Mouse (Mus musculus) gonadal fat pad, adult 2 months (tissue): ENCODE data around the gene Vmn1r114. TPM values are rescaled to one million over a fixed set of nuclear protein-coding genes. Genes with fewer than 3 reads are reported as not detected.
"Not testable (repeated sequence)": the region's sequence is repeated elsewhere in the genome, so short reads cannot be mapped to it uniquely, and the experiment has no call there.

Experiments
- DNase-seq: peaks from one replicate; pipeline ENCODE4 v3.0.0-alpha.2; 2012; ENCODE audit warnings: low read depth
- polyA plus RNA-seq: library from polyadenylated mRNA; depleted of rRNA; stranded (reverse); fragments of >200 nt; gene quantifications from 2 replicates; pipeline ENCODE4 v1.2.3, GENCODE M21; 2012; rRNA removed

Gene Vmn1r114
- not detected in 2 replicates for polyA plus RNA-seq

- DNase-seq, result not testable (repeated sequence)
These were observed at the start of gene Vmn1r114 for GRCm38 (mm10) chr7:20812086-20812485. Gene Vmn1r114, minus strand, starts transcription at chr7:20812186.

DNA sequence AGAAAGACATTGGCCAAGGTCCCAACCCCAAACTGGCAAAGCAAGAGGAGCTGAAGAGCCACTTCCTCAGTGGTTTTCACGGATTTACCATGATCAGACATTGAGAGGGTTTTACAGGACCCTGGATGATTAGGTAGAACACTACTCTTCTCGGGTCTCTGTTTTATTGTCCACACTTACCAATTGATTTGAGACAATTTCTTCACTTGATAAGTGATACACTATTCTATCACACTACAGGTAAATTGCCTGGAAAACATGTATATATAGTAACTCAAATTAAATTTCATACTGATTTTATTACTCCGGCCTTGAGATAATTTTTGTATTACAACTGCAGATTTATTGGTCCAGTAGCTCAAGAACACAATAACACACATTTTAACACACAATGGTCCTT is 32.9 kb upstream of the Vmn1r114 start, which contains the start of gene Vmn1r115:
Gene Vmn1r115 (minus strand): TSS at position 101 of the 400 bp plus-strand sequence.
- DNase-seq, result not testable (repeated sequence)

GRCm38 (mm10) chr7:20786985-20787384 is 25.0 kb downstream of the Vmn1r114 start, which contains the start of gene Vmn1r113:
Gene Vmn1r113, plus strand, starts transcription at chr7:20787285.
- not testable (repeated sequence) for DNase-seq

DNA sequence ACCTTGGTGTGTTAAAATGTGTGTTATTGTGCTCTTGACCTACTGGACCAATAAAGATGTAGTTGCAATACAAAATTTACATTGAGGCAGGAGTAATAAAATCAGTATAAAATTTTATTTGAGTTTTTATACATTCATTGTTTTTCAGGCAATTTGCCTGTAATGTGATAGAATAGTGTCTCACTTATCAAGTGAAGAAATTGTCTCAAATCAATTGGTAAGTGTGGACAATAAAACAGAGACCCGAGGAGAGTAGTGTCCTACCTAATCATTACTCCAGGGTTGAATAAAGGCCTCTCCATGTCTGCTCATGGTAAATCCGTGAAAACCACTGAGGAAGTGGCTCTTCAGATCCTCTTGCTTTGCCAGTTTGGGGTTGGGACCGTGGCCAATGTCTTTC is 41.1 kb downstream of the Vmn1r114 start, which contains the start of gene Vmn1r112:
Gene Vmn1r112 (plus strand): TSS at position 301 of the 400 bp plus-strand sequence.
- DNase-seq, result not testable (repeated sequence)

Other genes starting within 250 kb of the Vmn1r114 start
- gene Gm4141, start 235.9 kb downstream of the Vmn1r114 start, polyA plus RNA-seq, result not detected in 2 replicates
- gene Gm4513, start 213.2 kb downstream of the Vmn1r114 start, polyA plus RNA-seq, result not detected in 2 replicates
- not detected in 2 replicates for gene Vmn1r107, start 143.3 kb downstream of the Vmn1r114 start, polyA plus RNA-seq
- gene Vmn1r111, start 109.0 kb downstream of the Vmn1r114 start, polyA plus RNA-seq, result not detected in 2 replicates
- not detected in 2 replicates for gene Gm10668, start 81.6 kb downstream of the Vmn1r114 start, polyA plus RNA-seq
- gene Vmn1r112, start 41.0 kb downstream of the Vmn1r114 start, polyA plus RNA-seq, result not detected in 2 replicates
- gene Vmn1r113, start 24.9 kb downstream of the Vmn1r114 start, polyA plus RNA-seq, result not detected in 2 replicates
- not detected in 2 replicates for gene Vmn1r115, start 32.8 kb upstream of the Vmn1r114 start, polyA plus RNA-seq
- not detected in 2 replicates for gene Vmn1r116, start 60.1 kb upstream of the Vmn1r114 start, polyA plus RNA-seq
- not detected in 2 replicates for gene Vmn1r117, start 71.9 kb upstream of the Vmn1r114 start, polyA plus RNA-seq
- gene Vmn1r118, start 100.2 kb upstream of the Vmn1r114 start, polyA plus RNA-seq, result not detected in 2 replicates
- gene Vmn1r119, start 200.3 kb upstream of the Vmn1r114 start, polyA plus RNA-seq, result not detected in 2 replicates
- gene Vmn1r120, start 241.6 kb upstream of the Vmn1r114 start, polyA plus RNA-seq, result not detected in 2 replicates